Mouse (Mus musculus): ENCODE results near the gene Sdhaf2. TPM values are rescaled to one million over a fixed set of nuclear protein-coding genes. Genes with fewer than 3 reads are reported as not detected.
"Not testable (repeated sequence)": the region's sequence is repeated elsewhere in the genome, so short reads cannot be mapped to it uniquely, and the experiment has no call there.

Sdhaf2 gene
- total RNA-seq (2021) = 10 to 100 TPM; 79.4 to 82.7 TPM
- long read RNA-seq, experiment 1, transcript Sdhaf2-201 (4 exons, 2,981 nt) = major isoform, 52 of 60 reads
- long read RNA-seq, experiment 1, partial matches to known transcripts = 2 of 60 reads
- long read RNA-seq, experiment 1, other reads (novel, unspliced or antisense) = 4 of 60 reads
- long read RNA-seq, experiment 2, transcript Sdhaf2-201 (4 exons, 2,981 nt) = major isoform, 23 of 29 reads
- long read RNA-seq, experiment 2, partial matches to known transcripts = 1 of 29 reads
- long read RNA-seq, experiment 2, other reads (novel, unspliced or antisense) = 4 of 29 reads

DNA sequence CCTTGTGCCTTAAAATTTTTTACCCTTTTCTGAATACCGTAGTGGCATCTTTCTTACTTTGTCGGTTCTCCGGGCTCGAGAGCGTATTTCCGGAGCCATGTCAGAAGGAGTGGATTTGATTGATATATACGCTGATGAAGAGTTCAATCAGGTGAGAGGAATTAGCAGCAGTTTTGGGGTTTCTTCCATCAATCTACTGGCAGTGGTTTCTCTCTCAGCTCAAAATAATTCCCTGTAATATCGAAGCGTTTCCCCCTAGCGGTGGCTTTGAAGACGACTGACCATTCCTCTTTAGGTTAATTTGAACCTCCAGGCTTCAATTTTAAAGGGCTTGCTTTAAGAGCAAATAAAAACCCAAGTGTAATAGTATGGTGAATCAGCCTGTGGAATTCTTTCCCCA is at the start of gene Sdhaf2:
TSS of gene Sdhaf2 (minus strand) at position 233 of the 400 bp plus-strand sequence.
- peak in 1 of 2 experiments; percentile 11 for DNase-seq

DNA sequence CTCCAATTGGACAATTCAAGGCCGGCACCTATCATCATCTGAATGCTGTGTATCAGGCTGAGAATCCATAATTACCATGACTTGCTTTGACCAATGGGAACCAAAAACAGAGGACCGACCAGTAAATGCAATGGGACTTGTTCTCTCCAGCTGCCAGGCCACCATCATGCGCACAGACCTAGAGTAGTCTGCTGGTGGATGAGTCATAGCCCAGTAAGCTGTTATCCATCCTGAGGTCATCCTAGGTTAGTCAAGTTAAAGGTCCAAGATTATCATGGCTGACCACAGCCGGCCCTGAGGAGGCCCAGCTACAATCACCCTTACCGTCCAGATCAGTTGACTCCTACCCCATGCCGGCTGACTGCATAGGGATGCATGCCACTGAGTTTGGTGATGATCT is 43.7 kb upstream of the Sdhaf2 start:
- DNase-seq = no peak

DNA sequence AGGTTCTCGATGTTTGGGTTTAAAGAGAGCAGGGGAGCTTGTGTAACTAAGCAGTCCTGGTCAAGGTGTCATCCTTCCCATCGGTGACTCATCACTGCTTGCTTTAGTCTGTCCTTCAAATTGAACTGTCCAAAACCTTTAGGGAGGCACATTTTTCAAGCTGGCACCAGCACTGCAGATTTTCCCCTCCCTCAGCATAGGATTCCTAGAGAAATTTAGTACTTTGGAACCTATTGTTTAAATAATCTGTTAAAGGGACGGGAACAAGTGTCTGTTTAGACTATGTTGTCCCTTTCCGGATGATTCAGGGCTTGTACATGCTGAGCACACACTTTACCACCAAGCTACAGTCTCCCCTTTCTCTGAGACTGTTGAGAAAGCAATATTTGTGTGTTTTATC is 39.3 kb upstream of the Sdhaf2 start:
- no peak for DNase-seq

DNA sequence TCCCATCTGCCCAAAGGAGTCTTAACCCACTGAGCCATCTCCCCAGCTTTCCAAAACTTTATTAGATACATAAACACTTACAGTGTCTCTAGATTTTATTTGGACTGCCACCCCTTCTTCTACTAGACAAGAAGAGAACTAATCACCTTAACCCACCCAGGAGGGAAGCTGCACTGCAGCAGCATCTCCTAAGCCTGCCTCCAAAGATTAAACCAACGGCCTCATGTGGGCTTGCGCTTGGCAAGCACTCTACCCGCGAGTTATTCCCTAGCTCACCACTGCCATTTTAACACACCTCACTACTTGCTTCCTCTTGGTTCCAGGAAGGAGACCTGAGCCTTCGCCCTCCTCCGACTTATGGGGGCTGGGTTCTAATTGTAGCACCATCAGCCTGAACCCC is 38.3 kb upstream of the Sdhaf2 start:
- DNase-seq = no peak

DNA sequence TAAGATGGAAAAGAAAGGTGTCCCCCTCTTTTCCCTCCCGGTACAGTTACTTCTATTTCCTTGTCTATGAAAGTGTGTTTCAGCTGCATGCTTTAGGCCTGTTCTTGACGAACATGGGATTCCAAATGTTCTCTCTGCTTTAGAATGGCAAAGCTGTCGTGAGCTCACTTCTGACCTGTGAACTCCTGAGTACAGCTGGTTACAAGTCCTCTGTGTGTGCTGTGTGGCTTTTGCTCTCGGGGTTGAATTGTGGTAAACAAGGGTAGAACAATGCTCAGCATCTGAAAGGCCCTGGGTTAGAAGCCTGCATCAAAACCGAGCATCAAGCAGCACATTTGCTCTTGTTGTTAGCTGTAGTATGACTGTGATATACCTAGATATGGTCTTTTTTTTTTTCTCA is 36.4 kb upstream of the Sdhaf2 start:
- DNase-seq = no peak

DNA sequence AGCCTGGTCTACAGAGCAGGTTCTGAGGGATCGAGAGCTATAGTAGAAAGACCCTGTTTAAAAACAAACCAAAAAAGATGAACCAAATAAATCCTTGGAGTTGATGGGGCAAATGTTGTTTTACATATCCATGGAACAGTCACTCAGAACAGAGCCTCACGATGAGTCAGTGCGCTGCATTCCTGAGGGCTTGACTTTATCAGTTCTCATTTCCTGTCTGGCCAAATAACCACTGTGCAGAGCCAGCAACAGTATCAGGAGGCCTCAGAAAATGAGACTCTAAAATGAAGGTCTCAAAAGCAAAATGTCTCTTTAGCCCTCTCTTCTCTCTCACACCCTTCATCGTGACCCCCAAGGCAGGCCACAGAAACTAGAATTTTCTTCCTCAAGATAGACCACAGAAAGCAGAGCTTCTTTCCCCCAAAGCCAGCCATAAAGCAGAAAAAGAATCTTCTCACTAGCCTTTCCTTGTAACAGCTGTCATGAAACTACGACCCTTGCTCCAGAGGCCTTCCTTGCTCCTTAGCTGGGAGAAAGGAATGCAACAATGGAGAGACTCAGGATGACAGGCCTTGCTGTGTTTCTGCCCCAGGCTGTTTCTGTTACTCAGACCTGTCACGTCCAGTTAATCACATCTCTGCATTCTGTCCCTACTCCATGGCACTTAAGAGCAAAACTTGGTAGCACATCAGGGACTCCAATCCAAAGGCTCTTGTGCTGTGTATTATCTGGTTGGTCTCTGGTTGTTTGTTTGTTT is 35.8 kb upstream of the Sdhaf2 start:
- DNase-seq = peak; percentile 66 to 81

DNA sequence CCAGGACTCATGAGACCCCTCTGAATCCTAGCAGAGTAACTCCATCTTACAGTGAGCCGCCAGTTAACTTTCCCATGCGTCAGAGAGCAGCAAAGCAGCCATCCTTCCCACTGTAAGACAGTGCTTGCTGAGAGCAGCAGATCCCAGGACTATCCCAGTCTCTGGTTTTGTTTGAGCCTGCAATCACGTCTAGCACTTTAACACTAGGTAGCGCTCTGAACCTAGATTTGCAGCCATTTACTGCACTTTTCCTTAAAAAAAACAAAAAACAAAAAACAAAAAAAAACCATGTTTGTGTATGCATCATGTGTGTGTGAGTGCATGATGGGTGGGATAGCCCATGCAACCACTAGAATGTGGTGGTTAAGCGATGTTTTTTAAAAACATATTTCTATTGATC is 34.2 kb upstream of the Sdhaf2 start:
- peak; percentile 19 to 25 for DNase-seq

DNA sequence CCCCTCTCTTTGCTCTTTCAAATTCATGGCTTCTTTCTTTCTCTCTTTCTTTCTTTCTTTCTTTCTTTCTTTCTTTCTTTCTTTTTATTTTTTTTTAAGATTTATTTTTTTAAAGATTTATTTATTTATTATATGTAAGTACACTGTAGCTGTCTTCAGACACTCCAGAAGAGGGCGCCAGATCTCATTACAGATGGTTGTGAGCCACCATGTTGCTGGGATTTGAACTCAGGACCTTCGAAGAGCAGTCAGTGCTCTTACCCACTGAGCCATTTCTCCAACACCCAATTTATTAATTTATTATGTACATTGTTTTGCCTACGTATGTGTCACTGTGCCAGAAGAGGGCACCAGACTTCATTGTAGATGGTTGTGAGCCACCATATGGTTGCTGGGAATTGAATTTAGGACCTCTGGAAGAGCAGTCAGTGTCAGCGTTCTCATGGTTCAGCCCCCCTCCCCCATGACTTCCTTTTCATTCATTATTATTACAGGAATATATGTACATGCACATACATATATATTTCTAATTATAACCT is 32.0 kb upstream of the Sdhaf2 start:
- DNase-seq = not testable (repeated sequence)

DNA sequence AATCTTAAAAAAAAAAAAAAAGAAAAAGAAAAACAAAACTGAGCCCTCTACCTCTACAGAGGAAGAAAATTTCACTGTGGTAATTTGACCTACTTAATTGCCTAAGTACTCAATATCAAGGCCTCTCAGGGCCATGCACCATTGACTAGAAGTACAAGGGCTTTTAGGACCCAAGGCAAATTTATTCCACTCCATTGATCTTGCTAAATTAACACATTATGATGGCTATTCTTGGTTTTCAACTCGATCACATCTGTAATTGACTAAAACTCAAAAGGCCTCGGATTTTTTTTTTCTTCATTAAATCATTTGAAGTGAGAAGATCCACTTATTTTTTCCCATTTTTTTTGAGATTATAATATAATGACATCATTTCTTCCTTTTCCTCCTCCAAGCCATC is 31.5 kb upstream of the Sdhaf2 start:
- DNase-seq = no peak

DNA sequence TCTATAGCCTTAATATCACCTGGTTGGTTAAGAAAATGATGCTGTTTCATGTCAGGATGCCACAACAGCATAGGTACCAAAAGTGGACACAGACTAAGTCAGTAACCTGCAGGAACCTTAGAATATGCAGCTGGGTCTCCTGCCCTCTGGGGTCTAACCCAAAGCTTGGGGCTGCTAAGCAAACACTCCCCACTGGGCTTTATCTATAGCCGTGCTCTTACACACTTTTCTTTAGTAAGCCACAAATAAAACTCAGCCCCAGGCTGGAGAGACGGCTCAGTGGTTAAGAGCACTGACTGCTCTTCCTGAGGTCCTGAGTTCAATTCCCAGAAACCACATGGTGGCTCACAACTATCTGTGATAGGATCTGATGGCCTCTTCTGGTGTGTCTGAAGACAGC is 31.1 kb upstream of the Sdhaf2 start:
- DNase-seq = no peak

DNA sequence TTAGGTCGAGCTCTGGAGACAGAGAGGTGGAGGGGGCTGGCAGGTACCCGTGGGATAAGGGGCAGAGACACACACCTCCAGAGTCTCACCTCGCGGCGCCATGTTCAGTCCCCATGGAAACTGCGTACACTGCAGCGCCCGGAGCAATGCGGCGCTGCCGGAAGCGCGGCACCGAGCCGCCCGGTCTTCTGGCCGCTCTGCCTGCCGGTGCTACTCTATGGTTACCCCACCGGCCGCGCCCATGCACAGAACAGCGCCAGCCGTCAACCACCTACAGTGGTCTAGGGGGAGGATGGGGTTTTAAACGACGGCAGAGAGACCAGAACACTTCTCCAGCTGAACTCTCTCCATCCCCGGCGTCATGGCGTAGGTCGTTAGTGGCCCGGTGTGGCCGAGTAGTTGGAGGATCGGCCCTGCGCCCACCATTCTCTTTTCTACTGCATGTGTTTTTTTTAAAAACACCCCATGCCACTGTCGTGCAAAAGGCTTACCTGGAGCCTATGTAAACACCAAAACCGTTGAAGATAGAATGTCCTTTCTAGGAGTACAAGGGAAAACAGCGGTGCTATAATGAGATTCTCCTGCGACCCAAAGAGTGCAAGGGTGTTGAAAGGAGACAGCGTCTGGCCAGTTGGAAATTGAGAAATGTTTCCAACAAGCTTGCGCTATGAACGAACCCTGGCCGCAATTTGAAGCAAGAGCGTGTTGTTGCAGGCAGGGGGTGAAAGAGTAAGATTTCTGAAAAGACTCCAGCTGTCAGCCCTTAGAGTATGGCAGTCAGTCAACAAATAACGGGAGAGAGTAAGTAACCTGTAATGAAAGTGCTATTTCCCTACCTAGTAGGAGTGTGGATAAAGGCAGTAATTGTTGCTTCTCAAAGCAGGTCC is 29.9 kb upstream of the Sdhaf2 start, which contains the start of gene Tmem216:
TSS of gene Tmem216 (minus strand) at position 615 of the 887 bp plus-strand sequence.
- peak; percentile 87 to 91 for DNase-seq

DNA sequence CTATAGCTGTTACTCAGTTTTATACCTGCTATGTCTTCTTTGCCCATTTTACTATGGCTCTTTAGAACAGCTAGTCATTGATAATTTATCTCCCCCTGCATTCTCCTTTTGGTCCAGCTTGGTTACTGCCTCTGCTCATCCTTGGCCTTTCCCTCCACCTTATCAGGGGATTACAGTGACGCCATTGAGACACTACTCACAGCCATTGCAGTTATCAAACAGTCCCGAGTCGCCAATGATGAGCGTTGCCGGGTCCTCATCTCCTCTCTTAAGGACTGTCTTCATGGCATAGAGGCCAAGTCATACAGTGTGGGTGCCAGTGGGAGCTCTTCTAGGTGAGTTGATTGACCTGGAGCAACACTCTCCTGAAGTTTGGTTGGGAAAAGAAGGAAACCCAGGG is 13.5 kb upstream of the Sdhaf2 start:
- DNase-seq = no peak

DNA sequence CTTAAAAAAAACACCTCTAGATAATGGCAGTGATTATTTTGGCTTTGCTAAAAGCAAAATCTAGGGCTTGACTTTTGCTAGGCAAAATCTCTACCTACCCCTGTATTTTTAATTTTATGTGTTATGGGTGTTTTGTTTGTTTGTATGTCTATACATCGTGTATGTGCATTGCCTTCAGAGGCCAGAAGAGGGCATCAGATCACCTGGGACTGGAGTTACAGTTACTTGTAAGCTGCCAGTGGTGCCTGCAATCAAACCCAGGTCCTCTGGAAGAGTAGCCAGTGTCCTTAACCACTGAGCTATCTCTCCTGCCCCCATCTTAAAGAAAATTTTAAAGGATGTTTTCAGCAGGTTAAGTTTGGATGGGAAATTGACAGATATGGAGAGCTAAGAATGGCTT is 4.1 kb upstream of the Sdhaf2 start:
- DNase-seq = no peak

DNA sequence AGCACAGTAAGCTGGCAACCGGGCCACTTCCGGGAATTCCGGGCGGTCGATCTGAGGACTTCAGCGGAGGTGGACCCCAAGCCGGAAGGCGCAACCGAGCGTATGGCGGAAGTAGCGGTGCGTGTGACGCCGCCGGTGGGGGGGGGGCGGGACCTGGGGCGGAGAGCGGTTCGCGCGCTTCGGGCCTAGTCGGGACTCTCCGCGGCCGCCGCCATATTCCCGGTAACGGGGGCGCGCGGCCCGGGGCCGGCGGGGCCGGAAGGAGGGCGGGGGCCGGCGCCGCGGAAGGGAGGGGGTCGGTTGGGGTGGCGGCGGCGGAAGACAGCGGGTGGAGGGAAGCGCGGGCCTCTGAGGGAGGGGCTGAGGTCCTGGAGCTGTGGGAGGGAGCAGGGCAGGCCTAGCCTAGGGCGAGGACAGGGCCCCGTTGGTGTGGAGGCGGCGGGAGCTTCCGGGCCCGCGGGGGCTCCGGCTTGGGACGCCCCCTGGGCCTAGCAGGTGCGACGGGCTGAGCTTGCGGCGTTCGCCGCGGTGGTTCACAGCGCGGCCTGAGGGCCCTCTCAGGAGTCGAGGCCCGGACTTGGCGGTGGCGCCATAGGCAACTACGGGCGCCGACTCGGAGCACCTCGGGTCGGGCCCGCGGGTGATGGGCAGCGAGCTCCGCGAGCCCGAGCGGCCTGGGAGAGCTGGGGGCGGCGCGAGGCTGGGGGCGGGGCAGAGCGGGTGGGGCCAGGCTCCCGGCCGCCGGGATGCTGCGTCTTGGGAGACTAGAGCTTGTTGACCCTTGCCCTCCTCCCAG is 638 bp downstream of the Sdhaf2 start, which contains the start of gene Cpsf7:
TSS of gene Cpsf7 (plus strand) at position 161 of the 796 bp plus-strand sequence.
- DNase-seq = peak; percentile 92 to 94

DNA sequence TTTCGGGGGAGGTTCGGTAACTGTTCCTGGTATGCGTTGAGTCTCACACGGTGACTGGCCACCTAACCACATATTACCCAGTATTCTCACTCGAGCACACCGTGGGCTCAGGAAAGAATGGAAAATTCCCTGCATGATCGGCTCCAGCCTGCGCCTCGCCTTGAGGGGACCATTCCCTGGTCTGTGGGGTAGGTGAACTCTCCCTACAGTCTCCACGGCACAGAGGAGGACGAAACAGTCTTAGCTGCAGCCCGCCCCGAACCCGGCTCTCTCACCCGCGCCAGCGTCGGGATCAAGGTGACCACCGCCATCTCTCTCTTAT is 1.2 kb downstream of the Sdhaf2 start:
- DNase-seq = no peak

DNA sequence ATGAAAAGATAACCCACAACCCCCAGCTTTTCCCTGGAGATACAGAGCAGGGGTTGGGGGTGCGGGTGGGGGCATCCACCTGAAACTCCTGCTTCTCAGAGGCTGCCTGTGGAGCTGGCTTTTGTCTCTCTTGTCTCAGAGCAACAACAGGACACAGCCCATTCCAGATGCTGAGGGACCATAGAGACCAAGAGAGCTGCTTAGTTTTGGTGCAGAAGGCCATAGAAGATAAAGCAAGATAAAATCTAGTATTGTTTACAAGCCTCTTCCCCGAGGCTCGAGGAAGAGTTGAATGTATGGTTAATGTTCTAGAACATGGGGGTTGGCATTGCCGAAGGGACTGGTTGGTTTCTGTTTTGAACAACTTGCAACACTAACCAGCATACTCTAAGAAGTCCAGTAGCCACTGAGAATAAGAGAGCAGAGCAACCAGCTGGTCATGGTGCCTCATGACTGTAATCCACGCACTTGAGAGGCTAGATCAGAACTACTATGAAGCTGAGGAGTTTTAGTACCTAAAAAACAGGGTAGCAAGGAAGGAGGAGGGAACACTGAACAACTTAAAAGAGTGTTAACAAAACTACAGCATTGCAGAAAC is 2.4 kb downstream of the Sdhaf2 start:
- no peak for DNase-seq

DNA sequence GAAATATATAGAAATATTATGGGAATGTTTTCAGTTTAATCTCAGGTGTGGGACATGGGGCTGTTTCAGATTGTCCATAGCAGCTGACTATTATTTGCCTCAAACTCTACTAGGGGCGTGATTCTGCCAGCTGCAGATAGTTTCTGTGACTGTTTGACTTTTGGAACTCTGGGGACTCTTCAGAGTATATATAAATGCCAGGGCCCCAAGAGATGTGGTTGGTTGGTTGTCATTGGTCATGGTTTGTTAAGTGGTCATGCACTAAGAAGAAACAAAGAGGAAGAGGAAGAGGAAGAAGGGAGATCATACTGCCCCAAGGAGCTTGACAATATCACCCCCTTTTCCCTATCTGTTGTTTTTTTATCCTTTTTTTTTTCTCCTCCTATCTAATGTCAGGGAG is 4.0 kb downstream of the Sdhaf2 start:
- no peak for DNase-seq

DNA sequence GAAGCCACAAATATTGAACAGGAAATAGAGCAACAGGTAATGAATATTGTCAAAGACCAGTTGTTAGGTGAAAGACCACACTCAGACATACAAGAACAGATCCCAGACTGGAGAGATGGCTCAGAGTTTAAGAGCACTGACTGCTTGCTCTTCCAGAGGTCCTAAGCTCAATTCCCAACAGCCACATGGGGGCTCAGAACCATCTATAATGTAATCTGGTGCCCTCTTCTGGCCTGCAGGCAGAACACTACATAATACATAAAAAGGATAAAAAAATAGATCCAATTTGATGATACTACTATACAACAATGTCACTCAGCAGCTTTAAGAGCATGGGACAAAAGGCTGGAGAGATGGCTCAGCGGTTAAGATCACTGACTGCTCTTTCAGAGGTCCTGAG is 5.6 kb downstream of the Sdhaf2 start:
- no peak for DNase-seq

DNA sequence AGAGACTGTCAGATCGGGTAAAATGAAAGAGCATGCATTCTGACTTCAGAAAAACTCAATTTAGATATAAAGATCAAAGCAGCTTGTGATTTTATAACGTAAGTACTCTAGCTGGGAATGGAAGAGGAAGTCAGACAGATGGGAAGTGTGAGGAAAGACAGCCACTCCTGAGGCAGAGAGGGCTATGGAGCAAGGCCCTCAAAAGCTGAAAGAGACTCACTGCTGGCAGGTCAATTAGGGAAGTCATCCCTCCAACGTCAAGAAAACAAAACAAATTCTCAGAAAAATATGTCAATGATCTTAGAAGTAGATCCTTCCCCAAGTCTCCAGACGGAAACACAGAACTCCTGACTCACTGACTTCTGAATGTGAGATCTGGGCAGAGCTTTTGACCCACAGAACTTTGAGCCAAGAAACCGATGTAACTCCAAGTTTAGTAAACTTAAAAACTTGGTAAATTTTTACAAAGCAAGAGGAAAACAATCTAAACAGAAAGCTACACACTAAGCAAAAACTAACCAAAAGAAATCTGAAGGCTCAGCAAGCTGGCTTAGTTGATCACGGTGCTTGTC is 15.1 kb downstream of the Sdhaf2 start:
- DNase-seq = peak in 1 of 2 experiments; percentile 17

DNA sequence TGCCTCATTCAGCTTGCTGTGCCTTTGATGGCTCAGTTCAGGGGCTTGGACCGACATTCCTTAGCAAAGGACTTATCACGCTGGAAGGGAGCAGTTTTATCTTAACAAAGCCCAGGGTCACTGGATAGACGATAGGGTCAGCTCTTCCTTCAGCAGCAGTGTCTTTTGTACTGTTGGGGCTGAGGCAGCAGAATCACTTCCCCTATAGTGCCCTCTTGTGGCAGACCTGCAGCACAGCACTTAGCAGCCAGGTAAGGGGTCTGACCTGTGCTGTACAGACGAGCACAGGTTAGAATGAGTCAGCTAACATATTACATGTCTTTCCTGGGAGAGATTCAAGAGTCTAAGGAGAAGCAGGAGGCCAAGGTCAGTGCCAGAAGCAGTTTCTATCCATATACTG is 23.4 kb downstream of the Sdhaf2 start:
- peak; percentile 17 to 69 for DNase-seq

DNA sequence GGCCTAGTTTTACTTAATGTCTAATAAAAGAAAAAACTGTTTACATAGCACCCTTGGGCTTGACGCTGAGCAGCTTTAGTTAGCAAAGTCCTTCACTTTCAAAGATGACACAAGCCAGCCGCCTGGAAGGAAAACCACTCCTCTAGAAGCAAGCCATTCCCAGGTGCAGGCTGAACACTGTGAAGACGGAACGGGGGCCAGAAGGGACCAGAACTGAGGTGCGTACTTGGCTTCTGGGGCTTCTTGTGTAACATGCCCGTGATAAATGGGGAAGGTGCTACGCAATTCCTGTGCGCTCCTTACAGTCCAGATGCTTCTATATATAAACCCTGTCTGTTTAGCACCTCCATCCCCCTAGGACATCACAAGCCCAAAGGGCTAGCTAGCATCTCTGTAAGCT is 25.4 kb downstream of the Sdhaf2 start:
- DNase-seq = no peak
